Mouse (Mus musculus) olfactory bulb, adult 2 months (tissue): ENCODE results near the gene Timp4.

ENCODE experiments used
- CTCF ChIP-seq: fragments of 200-500 bp; IDR thresholded peaks from 2 replicates; pipeline ENCODE4 v1.5.1; 2012; ENCODE audit warnings: low read depth, mild to moderate bottlenecking, low read length, moderate library complexity; ENCODE audit not compliant: insufficient read depth
- POLR2A ChIP-seq: fragments of 200-500 bp; IDR thresholded peaks from 2 replicates; pipeline ENCODE4 v1.6.1; 2012; ENCODE audit warnings: mild to moderate bottlenecking, low read depth, low read length, moderate library complexity; ENCODE audit not compliant: insufficient read depth

- no peak for TF ChIP-seq CTCF
- TF ChIP-seq POLR2A = no peak
These were observed 19.4 kb downstream of the Timp4 start for GRCm38 (mm10) chr6:115232562-115232961.
